Mouse (Mus musculus) lung, adult 2 months (tissue): ENCODE data around the gene Atp9a.

Experiments
- CTCF ChIP-seq: fragments of 200-500 bp; IDR thresholded peaks from 2 replicates; pipeline ENCODE4 v1.5.1; 2011; ENCODE audit warnings: mild to moderate bottlenecking, low read length, control low read depth; ENCODE audit not compliant: insufficient read depth
- POLR2A ChIP-seq: fragments of 200-500 bp; IDR thresholded peaks from 2 replicates; pipeline ENCODE4 v1.6.1; 2011; ENCODE audit warnings: low read depth, mild to moderate bottlenecking, control low read depth, low read length, borderline replicate concordance; ENCODE audit errors: extremely low read depth

DNA sequence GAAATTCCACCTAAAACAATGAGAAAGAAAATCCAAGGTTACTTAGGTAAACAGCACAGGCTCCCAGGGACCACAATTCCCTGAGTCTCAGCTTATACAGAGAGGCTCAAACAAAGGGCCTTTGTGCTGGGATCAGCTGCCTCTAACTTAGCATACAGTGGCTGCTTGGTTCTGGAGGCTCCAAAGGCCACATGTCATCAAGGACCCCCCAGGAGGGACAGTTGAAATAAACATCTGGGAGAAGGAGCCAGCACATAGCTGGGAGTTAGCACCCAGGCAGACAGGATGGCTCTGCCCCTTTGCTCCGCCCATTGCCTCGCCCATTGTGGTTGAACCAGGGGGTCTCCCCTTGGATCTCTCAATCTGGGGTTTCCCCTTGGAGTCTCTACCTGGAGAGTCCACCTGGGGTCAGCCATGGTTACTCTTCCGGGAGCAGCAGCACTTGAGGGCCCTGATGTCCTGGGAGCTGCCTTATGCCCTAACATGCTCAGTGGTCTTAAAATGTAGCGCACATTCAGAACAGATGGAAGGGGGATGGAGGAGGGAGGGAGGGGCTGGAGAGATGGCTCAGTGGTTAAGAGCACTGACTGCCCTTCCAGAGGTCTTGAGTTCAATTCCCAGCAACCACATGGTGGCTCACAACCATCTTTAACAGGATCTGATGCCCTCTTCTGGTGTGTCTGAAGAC is 49.0 kb upstream of the Atp9a start:
- no peak for TF ChIP-seq POLR2A
- no peak for TF ChIP-seq CTCF
